Mouse (Mus musculus) forebrain, embryonic 15.5 days (tissue): ENCODE measurements around the gene Nsd2. TPM values are rescaled to one million over a fixed set of nuclear protein-coding genes. Genes with fewer than 3 reads are reported as not detected.

ENCODE experiments used
- ATAC-seq: fragments of 200-750 bp; cut with Nextera tagmentation; replicated peaks from 2 replicates; pipeline ENCODE4 v1.8.0; 2017; ENCODE audit warnings: mild to moderate bottlenecking, moderate TSS enrichment, moderate library complexity
- H3K27ac ChIP-seq: fragments of 300-500 bp; sonication (generic); replicated peaks from 2 replicates; pipeline ENCODE4 v1.5.1; 2015; ENCODE audit warnings: mild to moderate bottlenecking, inconsistent platforms
- H3K27me3 ChIP-seq: fragments of 300-500 bp; sonication (generic); 2 replicates; pipeline ENCODE4 v1.6.1; 2015; ENCODE audit warnings: inconsistent platforms
- H3K36me3 ChIP-seq: fragments of 300-500 bp; sonication (generic); 2 replicates; pipeline ENCODE4 v1.6.1; 2015; ENCODE audit warnings: mild to moderate bottlenecking, inconsistent platforms
- H3K4me1 ChIP-seq: fragments of 300-500 bp; sonication (generic); 2 replicates; pipeline ENCODE4 v1.6.1; 2015; ENCODE audit warnings: inconsistent platforms
- H3K4me2 ChIP-seq: fragments of 300-500 bp; sonication (generic); replicated peaks from 2 replicates; pipeline ENCODE4 v1.6.1; 2015; ENCODE audit warnings: mild to moderate bottlenecking, inconsistent platforms
- H3K4me3 ChIP-seq: fragments of 300-500 bp; sonication (generic); 2 replicates; pipeline ENCODE4 v1.5.1; 2015; ENCODE audit warnings: mild to moderate bottlenecking, inconsistent platforms
- H3K9ac ChIP-seq: fragments of 300-500 bp; sonication (generic); replicated peaks from 2 replicates; pipeline ENCODE4 v1.6.1; 2015; ENCODE audit warnings: mild to moderate bottlenecking, inconsistent platforms
- H3K9me3 ChIP-seq: fragments of 300-500 bp; sonication (generic); 2 replicates; pipeline ENCODE4 v1.6.1; 2016; ENCODE audit warnings: inconsistent platforms
- WGBS: fragments of 180-500 bp; shearing (Covaris S2); methylation state at CpG from one replicate; pipeline ENCODE4 v1.1.7; 2015; ENCODE audit warnings: mixed read lengths; 5-methylcytosine and 5-hydroxymethylcytosine counted together
- polyA plus RNA-seq: library from polyadenylated mRNA; unstranded; fragments of >200 nt; fragmentation: Nextera tagmentation; extraction: Ambion mirVana; gene quantifications from 2 replicates; pipeline ENCODE4 v1.2.1, GENCODE M21; 2015

Nsd2 gene
- polyA plus RNA-seq, 1 experiment from 2014 or later: 92.3 TPM

GRCm38 (mm10) chr5:33820733-33821621 lies 452 bp downstream of the Nsd2 start:
- H3K27ac ChIP-seq: peak overlapping the region; percentile 96
- no peaks in the 10 kb centered on the region for H3K27me3 ChIP-seq
- H3K36me3 ChIP-seq: no peaks in the 10 kb centered on the region
- peak; percentile 28 for ATAC-seq
- peaks cover 47% of the 10 kb centered on the region for H3K4me1 ChIP-seq
- H3K4me3 ChIP-seq: peak overlapping the region; percentile 96
- H3K9ac ChIP-seq: peak overlapping the region; percentile 92
- H3K9me3 ChIP-seq: no peaks in the 10 kb centered on the region
- H3K4me2 ChIP-seq: peak overlapping the region; percentile 52
- under 1% methylated on average over 114 of the region's 121 CpGs for WGBS

- H3K4me2 ChIP-seq: peak overlapping the region; percentile 52
- H3K36me3 ChIP-seq: no peaks in the 10 kb centered on the region
- H3K4me3 ChIP-seq: peak overlapping the region; percentile 96
- no peaks in the 10 kb centered on the region for H3K9me3 ChIP-seq
- no peak overlapping the region for H3K27ac ChIP-seq
- no peak for ATAC-seq
- WGBS: 33% methylated on average over 2 of the region's 2 CpGs
- peaks cover 54% of the 10 kb centered on the region for H3K4me1 ChIP-seq
- H3K27me3 ChIP-seq: no peaks in the 10 kb centered on the region
- peak overlapping the region; percentile 92; the same call in 1 of the 2 replicates for H3K9ac ChIP-seq
Observed at GRCm38 (mm10) chr5:33821901-33822427, 1.4 kb downstream of the Nsd2 start.

GRCm38 (mm10) chr5:33822456-33822855 lies 1.9 kb downstream of the Nsd2 start:
- Histone ChIP-seq H3K27ac (no peak overlapping the region), H3K4me2 (peak overlapping the region; percentile 52), H3K9ac (0 out of 2 replicates have a peak overlapping the region, but pooled peaks have one; percentile 92), H3K36me3 (no peaks in the 10 kb centered on the region), H3K4me1 (peaks cover 58% of the 10 kb centered on the region), H3K9me3 (no peaks in the 10 kb centered on the region), H3K27me3 (no peaks in the 10 kb centered on the region), H3K4me3 (peak overlapping the region; percentile 96)
- WGBS: 9% methylated on average over 3 of the region's 3 CpGs
- ATAC-seq: no peak

GRCm38 (mm10) chr5:33826001-33826400 lies 5.5 kb downstream of the Nsd2 start:
- ATAC-seq: no peak
- H3K4me3 ChIP-seq: no peak overlapping the region
- H3K27ac ChIP-seq: no peak overlapping the region
- H3K36me3 ChIP-seq: no peaks in the 10 kb centered on the region
- no peaks in the 10 kb centered on the region for H3K9me3 ChIP-seq
- no peak overlapping the region for H3K9ac ChIP-seq
- H3K27me3 ChIP-seq: no peaks in the 10 kb centered on the region
- peaks cover 49% of the 10 kb centered on the region for H3K4me1 ChIP-seq
- no peak overlapping the region; the same call in 1 of the 2 replicates for H3K4me2 ChIP-seq

GRCm38 (mm10) chr5:33828107-33828506 lies 7.6 kb downstream of the Nsd2 start:
- H3K4me3 ChIP-seq: no peak overlapping the region
- H3K27ac ChIP-seq: no peak overlapping the region
- ATAC-seq: no peak
- 68% methylated on average over 8 of the region's 8 CpGs for WGBS
- no peak overlapping the region for H3K4me2 ChIP-seq
- H3K9me3 ChIP-seq: no peaks in the 10 kb centered on the region
- no peaks in the 10 kb centered on the region for H3K27me3 ChIP-seq
- H3K36me3 ChIP-seq: no peaks in the 10 kb centered on the region
- no peak overlapping the region for H3K9ac ChIP-seq
- H3K4me1 ChIP-seq: peaks cover 35% of the 10 kb centered on the region

- H3K4me1 ChIP-seq: peaks cover 21% of the 10 kb centered on the region
- no peaks in the 10 kb centered on the region for H3K36me3 ChIP-seq
- H3K4me2 ChIP-seq: no peak overlapping the region
- 95% methylated on average over 3 of the region's 3 CpGs for WGBS
- no peaks in the 10 kb centered on the region for H3K9me3 ChIP-seq
- no peak overlapping the region for H3K9ac ChIP-seq
- H3K4me3 ChIP-seq: no peak overlapping the region
- no peak overlapping the region for H3K27ac ChIP-seq
- ATAC-seq: no peak
- H3K27me3 ChIP-seq: no peaks in the 10 kb centered on the region
Observed at GRCm38 (mm10) chr5:33829958-33830357, 9.4 kb downstream of the Nsd2 start.

GRCm38 (mm10) chr5:33830832-33831231 lies 10.3 kb downstream of the Nsd2 start:
- Histone ChIP-seq H3K4me2 (no peak overlapping the region), H3K36me3 (no peaks in the 10 kb centered on the region), H3K9ac (no peak overlapping the region), H3K27me3 (no peaks in the 10 kb centered on the region), H3K4me1 (peaks cover 13% of the 10 kb centered on the region), H3K4me3 (no peak overlapping the region), H3K9me3 (no peaks in the 10 kb centered on the region), H3K27ac (no peak overlapping the region)
- 81% methylated on average over 1 of the region's 1 CpGs for WGBS
- no peak for ATAC-seq

GRCm38 (mm10) chr5:33841331-33841730 lies 20.8 kb downstream of the Nsd2 start:
- Histone ChIP-seq H3K4me3 (no peak overlapping the region), H3K4me1 (no peaks in the 10 kb centered on the region), H3K27me3 (no peaks in the 10 kb centered on the region), H3K9me3 (no peaks in the 10 kb centered on the region), H3K36me3 (peaks cover 29% of the 10 kb centered on the region), H3K27ac (no peak overlapping the region), H3K4me2 (no peak overlapping the region), H3K9ac (no peak overlapping the region)
- no peak for ATAC-seq
- WGBS: 95% methylated on average over 1 of the region's 1 CpGs

GRCm38 (mm10) chr5:33842549-33842948 lies 22.0 kb downstream of the Nsd2 start:
- ATAC-seq: no peak
- Histone ChIP-seq H3K36me3 (peaks cover 30% of the 10 kb centered on the region), H3K9me3 (no peaks in the 10 kb centered on the region), H3K9ac (no peak overlapping the region), H3K4me3 (no peak overlapping the region), H3K4me1 (no peaks in the 10 kb centered on the region), H3K27ac (no peak overlapping the region), H3K4me2 (no peak overlapping the region), H3K27me3 (no peaks in the 10 kb centered on the region)
- 88% methylated on average over 4 of the region's 4 CpGs for WGBS

- ATAC-seq: no peak
- Histone ChIP-seq H3K27ac (no peak overlapping the region), H3K9me3 (no peaks in the 10 kb centered on the region), H3K36me3 (peaks cover 35% of the 10 kb centered on the region), H3K4me2 (no peak overlapping the region), H3K4me1 (no peaks in the 10 kb centered on the region), H3K27me3 (no peaks in the 10 kb centered on the region), H3K4me3 (no peak overlapping the region), H3K9ac (no peak overlapping the region)
- WGBS: 93% methylated on average over 4 of the region's 4 CpGs
Observed at GRCm38 (mm10) chr5:33851466-33851865, 30.9 kb downstream of the Nsd2 start.

- Histone ChIP-seq H3K4me2 (no peak overlapping the region), H3K9ac (no peak overlapping the region), H3K9me3 (no peaks in the 10 kb centered on the region), H3K4me1 (no peaks in the 10 kb centered on the region), H3K4me3 (no peak overlapping the region), H3K36me3 (peaks cover 45% of the 10 kb centered on the region), H3K27ac (no peak overlapping the region), H3K27me3 (no peaks in the 10 kb centered on the region)
- WGBS: 97% methylated on average over 1 of the region's 1 CpGs
- ATAC-seq: no peak
Observed at GRCm38 (mm10) chr5:33853086-33853485, 32.6 kb downstream of the Nsd2 start.

- peaks cover 51% of the 10 kb centered on the region for H3K36me3 ChIP-seq
Observed at GRCm38 (mm10) chr5:33854019-33854418, 33.5 kb downstream of the Nsd2 start.

More at GRCm38 (mm10) chr5:33854019-33854418, 33.5 kb downstream of the Nsd2 start:
- Histone ChIP-seq H3K9me3 (no peaks in the 10 kb centered on the region), H3K9ac (no peak overlapping the region), H3K4me1 (no peaks in the 10 kb centered on the region), H3K27me3 (no peaks in the 10 kb centered on the region), H3K27ac (no peak overlapping the region), H3K4me3 (no peak overlapping the region), H3K4me2 (no peak overlapping the region)
- 75% methylated on average over 2 of the region's 2 CpGs for WGBS
- no peak for ATAC-seq
